Mouse (Mus musculus) gastrocnemius, adult 2 months (tissue): ENCODE measurements around the gene Rbl2. TPM values are rescaled to one million over a fixed set of nuclear protein-coding genes. Genes with fewer than 3 reads are reported as not detected.

Source experiments
- DNase-seq: peaks from one replicate; pipeline ENCODE4 v3.0.0; 2022
- H3K27ac ChIP-seq: fragments of 200-600 bp; 2 replicates; pipeline ENCODE4 v1.8.1; 2022; ENCODE audit warnings: mild to moderate bottlenecking
- H3K4me3 ChIP-seq: fragments of 200-600 bp; 2 replicates; pipeline ENCODE4 v1.8.1; 2022; ENCODE audit warnings: mild to moderate bottlenecking, moderate library complexity
- CTCF ChIP-seq: fragments of 200-600 bp; IDR thresholded peaks from 2 replicates; pipeline ENCODE4 v1.8.1; 2022; ENCODE audit warnings: antibody characterized with exemption, mild to moderate bottlenecking, moderate library complexity
- intact Hi-C: fragments of 180-260 bp; cut with DNase I; formaldehyde crosslinking; loops from one replicate; pipeline ENCODE4 v1.15.1; 2025
- long read RNA-seq, 2 experiments: library from polyadenylated mRNA; stranded (forward); transcript quantifications; one replicate each; pipeline ENCODE4 v2.0.0; 2021
- total RNA-seq, 2 experiments: library from RNA; stranded (reverse); gene quantifications; 2 replicates each; pipeline ENCODE4 v1.2.3; 2021

The Rbl2 gene
- 10 to 100 TPM; 39.4 to 40.1 TPM for total RNA-seq
- long read RNA-seq, experiment 1, full-length matches to known transcripts: 51 of 62 reads
- long read RNA-seq, experiment 1, partial matches to known transcripts: 7 of 62 reads
- long read RNA-seq, experiment 1, other reads (novel, unspliced or antisense): 4 of 62 reads
- long read RNA-seq, experiment 2, full-length matches to known transcripts: 56 of 68 reads
- long read RNA-seq, experiment 2, partial matches to known transcripts: 6 of 68 reads
- long read RNA-seq, experiment 2, other reads (novel, unspliced or antisense): 6 of 68 reads

GRCm38 (mm10) chr8:91069834-91070233 is at the start of gene Rbl2:
TSS of gene Rbl2 (plus strand) at chr8:91070057.
- H3K4me3 ChIP-seq: peak within 1 kb of the TSS; percentile 85
- H3K27ac ChIP-seq: peak within 1 kb of the TSS; percentile 95
- no peak for TF ChIP-seq CTCF
- peak; percentile 96 for DNase-seq
- intact Hi-C loops: loop anchor here (5.0 kb wide), 1 partner anchor 153 kb away; no protein-coding TSS in a partner anchor

- Histone ChIP-seq H3K4me3 (no peak overlapping the region), H3K27ac (no peak overlapping the region)
- DNase-seq: no peak
- peak; percentile 21; the same call in 1 of the 2 replicates for TF ChIP-seq CTCF
- intact Hi-C loops: no loop called here
Observed at GRCm38 (mm10) chr8:91034417-91034816, 35.4 kb upstream of the Rbl2 start.

- no peak overlapping the region for H3K27ac ChIP-seq
- no peak overlapping the region for H3K4me3 ChIP-seq
- TF ChIP-seq CTCF: no peak
- DNase-seq: no peak
- intact Hi-C loops: no loop called here
Observed at GRCm38 (mm10) chr8:91036905-91037304, 33.0 kb upstream of the Rbl2 start.

GRCm38 (mm10) chr8:91038637-91039036 is 31.2 kb upstream of the Rbl2 start:
- no peak for DNase-seq
- H3K27ac ChIP-seq: no peak overlapping the region
- intact Hi-C loops: no loop called here
- H3K4me3 ChIP-seq: no peak overlapping the region
- TF ChIP-seq CTCF: no peak

GRCm38 (mm10) chr8:91046370-91046769 is 23.5 kb upstream of the Rbl2 start:
- no peak for TF ChIP-seq CTCF
- no peak for DNase-seq
- intact Hi-C loops: no loop called here
- no peak overlapping the region for H3K4me3 ChIP-seq
- H3K27ac ChIP-seq: no peak overlapping the region

- H3K27ac ChIP-seq: peak overlapping the region; percentile 20; the same call in 1 of the 2 replicates
- peak; percentile 74 for DNase-seq
- TF ChIP-seq CTCF: no peak
- intact Hi-C loops: no loop called here
- H3K4me3 ChIP-seq: peak overlapping the region; percentile 8; the same call in 1 of the 2 replicates
Observed at GRCm38 (mm10) chr8:91051037-91051436, 18.8 kb upstream of the Rbl2 start.

GRCm38 (mm10) chr8:91054418-91054817 is 15.4 kb upstream of the Rbl2 start:
- no peak for TF ChIP-seq CTCF
- no peak for DNase-seq
- Histone ChIP-seq H3K4me3 (no peak overlapping the region), H3K27ac (no peak overlapping the region)
- intact Hi-C loops: no loop called here

- intact Hi-C loops: no loop called here
- Histone ChIP-seq H3K4me3 (no peak overlapping the region), H3K27ac (no peak overlapping the region)
- TF ChIP-seq CTCF: no peak
- DNase-seq: no peak
Observed at GRCm38 (mm10) chr8:91056848-91057247, 13.0 kb upstream of the Rbl2 start.

- TF ChIP-seq CTCF: no peak
- no peak overlapping the region for H3K4me3 ChIP-seq
- no peak overlapping the region for H3K27ac ChIP-seq
- DNase-seq: no peak
- intact Hi-C loops: no loop called here
Observed at GRCm38 (mm10) chr8:91059086-91059578, 10.7 kb upstream of the Rbl2 start.

GRCm38 (mm10) chr8:91059884-91060510 is 9.9 kb upstream of the Rbl2 start:
- intact Hi-C loops: no loop called here
- no peak for TF ChIP-seq CTCF

GRCm38 (mm10) chr8:91060555-91061471 is 9.0 kb upstream of the Rbl2 start:
- H3K27ac ChIP-seq: no peak overlapping the region
- intact Hi-C loops: no loop called here
- DNase-seq: peak; percentile 31
- no peak overlapping the region for H3K4me3 ChIP-seq
- no peak for TF ChIP-seq CTCF

More at GRCm38 (mm10) chr8:91059884-91060510, 9.9 kb upstream of the Rbl2 start:
- Histone ChIP-seq H3K4me3 (no peak overlapping the region), H3K27ac (no peak overlapping the region)
- no peak for DNase-seq

- TF ChIP-seq CTCF: no peak
- DNase-seq: no peak
- no peak overlapping the region for H3K27ac ChIP-seq
- H3K4me3 ChIP-seq: no peak overlapping the region
- intact Hi-C loops: no loop called here
Observed at GRCm38 (mm10) chr8:91065179-91065578, 4.7 kb upstream of the Rbl2 start.
